Mouse (Mus musculus) liver, adult 10 weeks (tissue): ENCODE results near the gene Trnt1. TPM values are rescaled to one million over a fixed set of nuclear protein-coding genes. Genes with fewer than 3 reads are reported as not detected.

Source experiments
- polyA plus RNA-seq: library from polyadenylated mRNA; stranded (reverse); fragments of 350-450 nt; fragmentation: Illumina TruSeq; extraction: RNeasy Lipid Tissue Mini Kit (QIAGEN cat#74804); gene quantifications from one replicate; pipeline ENCODE4 v1.2.3, GENCODE M21; 2014; ENCODE audit warnings: low read depth, low replicate concordance

The Trnt1 gene
- 33.4 TPM for polyA plus RNA-seq

DNA sequence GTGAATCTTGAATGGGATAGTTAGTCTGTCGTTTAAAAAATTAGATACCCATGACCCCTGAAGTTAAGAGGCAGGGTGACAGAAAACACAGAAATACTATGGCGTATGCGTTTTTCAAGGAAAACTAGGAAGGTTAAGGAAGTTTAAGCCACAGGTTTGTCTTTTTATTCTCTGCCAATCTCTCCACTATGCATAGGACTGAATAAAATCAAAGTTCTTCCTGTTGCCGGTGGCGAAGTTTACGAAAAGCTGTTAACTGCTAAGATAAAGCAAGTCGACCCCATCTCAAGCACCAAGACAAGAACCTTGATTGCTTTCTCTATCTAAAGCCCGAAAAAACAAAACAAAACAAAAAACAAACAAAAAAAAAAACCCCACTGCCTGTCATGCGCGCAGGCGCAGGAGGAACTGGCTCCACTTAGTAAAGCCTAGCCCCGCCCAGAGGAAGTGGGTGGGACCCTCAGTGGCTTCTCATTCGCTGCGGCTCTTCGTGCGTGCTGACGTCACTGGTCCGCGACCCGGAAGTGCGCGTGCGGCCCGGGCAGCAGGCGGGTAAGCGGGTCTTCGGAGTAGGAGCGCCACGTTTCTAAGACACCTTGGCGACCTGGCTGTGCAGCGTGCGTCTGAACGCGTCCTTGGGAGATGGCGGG, at the start of gene Trnt1:
Gene Trnt1, plus strand, starts transcription at position 481 of the 650 bp plus-strand sequence.

GRCm38 (mm10) chr6:106748887-106749388, 20.0 kb upstream of the Trnt1 start, which contains the start of gene Il5ra:
TSS of gene Il5ra (minus strand) at chr6:106749037.

DNA sequence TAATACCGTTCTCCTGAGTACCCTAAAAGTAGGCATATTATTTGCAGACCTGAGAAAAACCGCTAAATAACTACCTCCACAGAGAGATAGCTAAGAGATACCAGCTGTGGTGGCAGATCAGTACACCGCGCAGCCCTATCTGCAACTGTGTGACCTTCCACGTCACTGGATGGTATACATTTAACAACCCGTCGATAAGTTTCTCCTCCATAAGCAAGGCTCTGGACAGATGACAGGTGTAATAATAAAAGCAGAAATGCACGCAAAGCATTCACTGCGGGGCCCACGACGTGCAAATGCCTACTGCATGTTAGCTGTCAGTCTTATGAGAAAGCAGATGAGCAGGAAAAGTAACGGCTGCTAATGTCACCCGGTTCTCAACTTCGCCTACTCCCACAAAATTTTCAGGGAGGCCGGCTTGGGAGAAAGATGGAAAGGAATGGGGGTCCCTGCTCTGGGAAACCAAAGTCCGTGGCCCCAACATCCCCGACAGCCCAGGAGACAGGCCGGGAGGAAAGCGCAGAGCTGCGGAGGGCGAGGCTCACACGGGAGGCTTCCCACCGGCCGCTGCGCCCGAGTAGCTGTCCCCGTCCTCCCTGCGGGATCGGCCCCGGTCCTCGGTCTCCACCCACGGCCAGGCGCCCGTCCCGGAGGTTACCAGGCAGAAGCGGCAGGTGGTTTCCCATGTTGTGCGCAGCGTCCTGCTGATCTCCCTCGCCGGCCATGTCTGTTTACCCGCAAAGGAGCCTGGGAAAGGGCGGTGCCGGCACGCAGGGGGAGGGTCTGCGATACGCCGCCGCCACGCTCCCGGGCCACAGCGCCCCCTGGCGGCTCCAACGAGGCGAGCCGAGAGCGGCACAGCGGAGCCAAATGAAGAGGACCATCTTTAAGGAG, 30.7 kb downstream of the Trnt1 start, which contains the start of gene Crbn:
Gene Crbn, minus strand, starts transcription at position 745 of the 894 bp plus-strand sequence.

Other genes starting within 250 kb of the Trnt1 start
- not detected for gene Il5ra, start 20.1 kb upstream of the Trnt1 start, polyA plus RNA-seq
- 63.7 TPM for gene Crbn, start 31.0 kb downstream of the Trnt1 start, polyA plus RNA-seq